Mouse (Mus musculus) gastrocnemius, adult 2 months (tissue): Measurements from ENCODE around the gene Zfp523. TPM values are rescaled to one million over a fixed set of nuclear protein-coding genes. Genes with fewer than 3 reads are reported as not detected.

ENCODE experiments used
- DNase-seq: peaks from one replicate; pipeline ENCODE4 v3.0.0; 2022
- H3K27ac ChIP-seq: fragments of 200-600 bp; 2 replicates; pipeline ENCODE4 v1.8.1; 2022; ENCODE audit warnings: mild to moderate bottlenecking
- H3K4me3 ChIP-seq: fragments of 200-600 bp; 2 replicates; pipeline ENCODE4 v1.8.1; 2022; ENCODE audit warnings: mild to moderate bottlenecking, moderate library complexity
- CTCF ChIP-seq: fragments of 200-600 bp; IDR thresholded peaks from 2 replicates; pipeline ENCODE4 v1.8.1; 2022; ENCODE audit warnings: antibody characterized with exemption, mild to moderate bottlenecking, moderate library complexity
- intact Hi-C: fragments of 180-260 bp; cut with DNase I; formaldehyde crosslinking; loops from one replicate; pipeline ENCODE4 v1.15.1; 2025
- total RNA-seq, 2 experiments: library from RNA; stranded (reverse); gene quantifications; 2 replicates each; pipeline ENCODE4 v1.2.3; 2021

Zfp523 gene
- total RNA-seq, 2 experiments from 2014 or later: 12.9 to 13.9 TPM

GRCm38 (mm10) chr17:28223561-28224391 lies 46.8 kb downstream of the Zfp523 start:
- intact Hi-C loops: no loop called here
- TF ChIP-seq CTCF: peak; percentile 14; the same call in 1 of the 2 replicates

DNA sequence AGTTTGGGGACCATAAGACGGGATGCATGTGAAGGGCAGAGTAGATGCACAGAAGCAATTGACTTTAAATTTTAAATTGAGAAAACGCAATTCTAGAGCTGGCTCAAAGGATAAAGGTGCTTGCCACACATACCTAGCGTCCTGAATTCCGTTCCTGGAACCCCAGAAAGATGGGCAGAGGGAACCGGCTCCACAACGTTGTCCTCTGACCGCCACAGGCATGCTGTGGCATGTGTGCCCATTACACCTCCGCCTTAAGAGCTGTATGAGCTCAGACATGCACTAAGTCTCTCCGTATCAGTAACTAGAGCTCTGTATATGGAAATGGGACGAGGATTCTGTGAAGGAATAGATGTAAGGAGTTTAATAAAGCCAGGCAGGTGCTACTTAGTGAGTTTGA lies 47.7 kb downstream of the Zfp523 start:
- DNase-seq: no peak
- no peak for TF ChIP-seq CTCF
- intact Hi-C loops: loop anchor here (5.0 kb wide), 1 partner anchor 103 kb away; the partner anchor contains the start of gene Rpl10a
- Histone ChIP-seq H3K27ac (peak overlapping the region; percentile 84), H3K4me3 (no peak overlapping the region)

More at GRCm38 (mm10) chr17:28223561-28224391, 46.8 kb downstream of the Zfp523 start:
- Histone ChIP-seq H3K4me3 (peak overlapping the region; percentile 82), H3K27ac (peak overlapping the region; percentile 84)
- peak; percentile 97 for DNase-seq

- Histone ChIP-seq H3K4me3 (peak overlapping the region; percentile 38), H3K27ac (peak overlapping the region; percentile 56)
- peak; percentile 96 for DNase-seq
- TF ChIP-seq CTCF: peak; percentile 100; the same call in 1 of the 2 replicates
- intact Hi-C loops: loop anchor here (1.0 to 5.0 kb wide), 3 partner anchors 82 to 143 kb away; partner anchors contain the start of gene Rpl10a
Observed at GRCm38 (mm10) chr17:28226014-28226413, 49.1 kb downstream of the Zfp523 start.

DNA sequence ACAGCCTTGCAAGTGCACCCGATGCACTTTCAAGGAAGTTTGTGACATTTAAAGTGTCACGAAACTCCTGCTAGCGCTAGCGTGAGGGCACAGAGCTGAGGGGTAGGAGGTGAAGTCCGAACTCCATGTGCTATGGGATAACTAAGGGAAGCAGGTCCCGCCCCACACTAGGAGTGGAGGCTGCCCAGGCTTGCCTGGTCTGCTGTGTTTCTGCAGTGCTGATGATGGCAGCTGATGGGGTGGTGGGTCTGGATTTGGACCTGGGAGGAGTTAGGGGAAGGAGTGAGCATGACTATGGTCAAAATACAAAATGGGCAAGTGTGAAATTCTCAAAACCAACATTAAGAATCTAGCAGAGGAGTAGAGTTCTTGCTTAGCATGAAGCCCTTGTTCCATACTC lies 53.6 kb downstream of the Zfp523 start:
- Histone ChIP-seq H3K4me3 (no peak overlapping the region), H3K27ac (no peak overlapping the region)
- DNase-seq: no peak
- no peak for TF ChIP-seq CTCF
- intact Hi-C loops: loop anchor here (10.0 kb wide), 1 partner anchor 294 kb away; no protein-coding TSS in a partner anchor

DNA sequence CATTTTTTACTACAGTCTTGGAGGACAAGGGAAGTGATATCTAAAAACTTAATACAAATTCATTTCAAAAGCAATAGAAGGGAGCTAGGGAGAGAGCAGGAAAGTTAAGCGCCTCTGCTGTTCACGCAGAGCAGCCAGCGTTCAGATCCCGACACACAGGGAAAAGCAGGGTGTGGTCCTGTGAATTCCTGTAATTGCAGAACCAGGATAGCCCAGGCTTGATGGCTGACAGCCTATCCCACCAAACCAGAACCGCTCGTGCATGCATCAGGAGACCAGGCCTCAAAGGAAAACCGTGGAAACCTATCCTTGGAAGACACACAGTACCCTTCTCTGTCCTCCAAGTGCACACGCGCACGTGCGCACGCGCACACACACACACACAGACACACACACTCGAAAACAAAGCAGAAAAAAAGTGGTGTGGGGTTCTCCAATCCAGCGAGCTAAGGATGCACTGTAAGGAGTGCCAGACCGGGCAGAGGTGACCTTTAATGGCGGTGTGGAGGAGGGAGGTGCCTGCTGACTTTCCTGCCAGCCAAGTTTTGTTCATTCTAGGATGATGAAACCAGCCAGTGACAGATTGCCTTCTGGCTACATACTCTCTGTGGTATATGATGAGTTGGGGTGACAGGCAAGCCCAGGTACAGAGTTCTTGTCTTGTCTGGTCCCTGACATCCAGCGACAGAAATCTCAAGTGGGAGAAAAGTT lies 54.3 kb downstream of the Zfp523 start:
- no peak for DNase-seq
- no peak for TF ChIP-seq CTCF
- Histone ChIP-seq H3K27ac (no peak overlapping the region; the same call in 1 of the 2 replicates), H3K4me3 (no peak overlapping the region)
- intact Hi-C loops: loop anchor here (10.0 kb wide), 1 partner anchor 294 kb away; no protein-coding TSS in a partner anchor

GRCm38 (mm10) chr17:28232475-28233060 lies 55.6 kb downstream of the Zfp523 start, which contains the start of gene Ppard:
Ppard (plus strand) TSS chr17:28232700.
- TF ChIP-seq CTCF: peak; percentile 87
- intact Hi-C loops: loop anchor here (10.0 kb wide), 1 partner anchor 292 kb away; no protein-coding TSS in a partner anchor
- DNase-seq: peak; percentile 100
- Histone ChIP-seq H3K27ac (peak within 1 kb of the TSS; percentile 100), H3K4me3 (peak within 1 kb of the TSS; percentile 94)

DNA sequence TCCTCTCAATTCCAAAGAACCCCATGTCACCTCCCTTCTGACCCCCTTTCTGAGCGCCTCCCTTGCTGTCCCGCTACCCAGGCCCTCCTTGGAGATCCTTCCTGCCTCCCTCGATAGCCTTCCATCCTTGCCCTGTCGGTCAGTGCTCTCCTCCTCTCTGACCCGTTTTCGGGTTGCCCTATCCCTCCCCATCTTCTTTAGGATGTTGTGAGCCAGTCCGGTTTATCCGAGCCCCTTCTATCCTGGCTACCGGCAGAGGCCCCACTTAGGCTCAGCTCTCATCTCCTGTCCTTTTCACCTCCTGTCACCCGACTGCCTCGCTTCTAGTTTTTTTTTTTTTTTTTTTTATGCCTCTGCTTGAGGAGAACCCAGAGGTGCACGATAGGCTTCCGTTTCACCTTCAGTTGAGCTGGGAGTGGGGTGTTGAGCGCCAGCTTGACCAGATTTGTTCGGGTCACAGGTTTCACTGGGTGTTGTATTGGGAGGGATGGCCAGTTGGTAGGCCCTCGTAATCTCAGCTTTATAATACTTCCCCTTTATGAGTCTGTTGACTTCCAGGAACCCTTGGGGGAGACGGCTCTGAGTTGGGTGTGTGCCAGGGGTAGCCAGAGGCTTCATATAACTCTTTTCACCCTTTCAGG lies 56.3 kb downstream of the Zfp523 start:
- intact Hi-C loops: loop anchor here (10.0 kb wide), 1 partner anchor 292 kb away; no protein-coding TSS in a partner anchor
- H3K27ac ChIP-seq: peak overlapping the region; percentile 100

GRCm38 (mm10) chr17:28234641-28235040 lies 57.7 kb downstream of the Zfp523 start:
- intact Hi-C loops: loop anchor here (5.0 to 10.0 kb wide), 2 partner anchors 43 to 290 kb away; no protein-coding TSS in a partner anchor
- TF ChIP-seq CTCF: no peak
- Histone ChIP-seq H3K27ac (peak overlapping the region; percentile 100), H3K4me3 (peak overlapping the region; percentile 9)
- DNase-seq: peak; percentile 14

More for the DNA sequence above, 56.3 kb downstream of the Zfp523 start:
- no peak for TF ChIP-seq CTCF
- peak overlapping the region; percentile 94 for H3K4me3 ChIP-seq
- peak; percentile 66 for DNase-seq

DNA sequence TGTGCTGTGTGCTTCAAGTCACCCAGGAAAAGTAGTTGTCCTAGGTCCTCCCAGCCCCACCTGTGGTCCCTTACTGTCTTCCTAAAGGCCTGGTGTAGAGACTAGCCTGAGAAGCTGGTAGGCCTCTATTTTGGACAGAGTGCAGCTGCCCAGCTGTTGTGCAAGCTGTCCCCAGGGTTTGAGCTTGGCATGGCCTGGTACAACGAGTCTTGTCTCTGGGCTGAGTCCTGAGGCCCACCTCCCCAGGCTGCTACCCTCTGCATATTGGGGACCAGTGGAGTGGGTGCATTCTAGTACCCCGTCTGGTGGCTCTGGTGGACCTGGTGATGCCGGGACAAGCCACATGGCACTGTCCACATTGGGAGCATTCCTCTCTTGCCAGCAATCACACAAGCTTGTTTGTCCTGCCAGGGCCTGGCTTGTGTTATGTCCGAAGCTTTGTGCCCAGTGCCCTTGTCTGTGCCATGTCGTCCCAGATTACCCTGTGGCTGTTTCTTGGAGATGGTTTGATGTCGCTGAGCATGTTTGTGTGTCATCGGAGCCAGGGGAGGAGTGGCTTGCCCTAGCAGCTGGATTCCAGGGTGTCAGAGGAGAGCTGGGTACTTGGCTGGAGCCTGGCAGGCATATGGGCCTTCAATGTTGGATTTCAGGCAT lies 59.2 kb downstream of the Zfp523 start:
- DNase-seq: peak; percentile 87
- no peak for TF ChIP-seq CTCF
- intact Hi-C loops: loop anchor here (5.0 to 10.0 kb wide), 2 partner anchors 41 to 289 kb away; no protein-coding TSS in a partner anchor
- Histone ChIP-seq H3K27ac (peak overlapping the region; percentile 100), H3K4me3 (peak overlapping the region; percentile 53)

- intact Hi-C loops: loop anchor here (5.0 to 10.0 kb wide), 2 partner anchors 41 to 288 kb away; no protein-coding TSS in a partner anchor
Observed at GRCm38 (mm10) chr17:28236636-28237015, 59.7 kb downstream of the Zfp523 start.

GRCm38 (mm10) chr17:28237362-28237761 lies 60.4 kb downstream of the Zfp523 start:
- peak overlapping the region; percentile 100 for H3K27ac ChIP-seq
- DNase-seq: peak; percentile 16
- no peak for TF ChIP-seq CTCF
- intact Hi-C loops: loop anchor here (5.0 to 10.0 kb wide), 2 partner anchors 40 to 287 kb away; no protein-coding TSS in a partner anchor
- peak overlapping the region; percentile 53 for H3K4me3 ChIP-seq

More at GRCm38 (mm10) chr17:28236636-28237015, 59.7 kb downstream of the Zfp523 start:
- H3K27ac ChIP-seq: peak overlapping the region; percentile 100
- TF ChIP-seq CTCF: no peak
- no peak for DNase-seq
- H3K4me3 ChIP-seq: peak overlapping the region; percentile 53
